Mouse (Mus musculus): Measurements from ENCODE around the gene Emg1. TPM values are rescaled to one million over a fixed set of nuclear protein-coding genes. Genes with fewer than 3 reads are reported as not detected.

Gene Emg1
- polyA plus RNA-seq, 1 experiment from 2014 or later: 100.0 TPM

GRCm38 (mm10) chr6:124738511-124739023, 26.6 kb upstream of the Emg1 start, which contains the start of gene Ptpn6:
Gene Ptpn6 (minus strand): TSS chr6:124738714.
- Histone ChIP-seq H3K27me3 (no peaks in the 10 kb centered on the region), H3K4me1 (replicated peaks) (peaks cover 28% of the 10 kb centered on the region), H3K4me2 (peak within 1 kb of the TSS; percentile 87), H3K27ac (replicated peaks) (peak within 1 kb of the TSS; percentile 99), H3K9ac (0 out of 2 replicates have a peak within 1 kb of the TSS, but pooled peaks have one; percentile 8), H3K4me3 (no peak within 1 kb of the TSS), H3K9me3 (no peaks in the 10 kb centered on the region), H3K36me3 (peaks cover 13% of the 10 kb centered on the region)
- ATAC-seq (ENCODE audit: low FRiP score, low read depth): no peak
- WGBS: 42% methylated on average over 15 of the region's 15 CpGs

- no peak for ATAC-seq (ENCODE audit: low FRiP score, low read depth)
- 92% methylated on average over 11 of the region's 11 CpGs for WGBS
- no peak overlapping the region for H3K27ac ChIP-seq (replicated peaks)
- no peaks in the 10 kb centered on the region for H3K36me3 ChIP-seq
- peaks cover 24% of the 10 kb centered on the region for H3K4me1 ChIP-seq (replicated peaks)
- H3K9ac ChIP-seq: no peak overlapping the region
- no peaks in the 10 kb centered on the region for H3K27me3 ChIP-seq
- H3K9me3 ChIP-seq: no peaks in the 10 kb centered on the region
- no peak overlapping the region for H3K4me2 ChIP-seq
- H3K4me3 ChIP-seq: no peak overlapping the region
Measured at GRCm38 (mm10) chr6:124737040-124737439, 25.1 kb upstream of the Emg1 start.

DNA sequence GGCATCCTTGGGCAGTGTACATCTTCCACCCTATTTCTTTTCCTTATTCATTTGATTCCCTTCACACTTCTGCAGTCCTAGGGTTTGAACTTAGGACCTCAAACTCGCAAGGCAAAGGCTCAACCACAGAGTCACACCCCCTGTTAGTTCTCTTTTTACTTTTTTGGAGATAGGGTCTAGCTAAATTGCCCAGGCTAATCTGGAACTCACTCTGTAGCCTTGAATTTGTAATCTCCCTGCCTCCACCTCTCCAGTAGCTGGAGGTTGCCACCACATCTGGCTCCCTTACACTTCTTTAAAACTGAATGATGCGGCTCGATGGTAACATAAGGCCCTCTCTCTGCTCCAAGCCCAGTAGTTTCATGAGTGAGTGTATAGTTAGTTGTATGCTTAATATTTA, 22.4 kb upstream of the Emg1 start:
- Histone ChIP-seq H3K4me1 (replicated peaks) (peaks cover 10% of the 10 kb centered on the region), H3K9me3 (no peaks in the 10 kb centered on the region), H3K36me3 (no peaks in the 10 kb centered on the region), H3K4me2 (no peak overlapping the region), H3K9ac (no peak overlapping the region), H3K27ac (replicated peaks) (no peak overlapping the region), H3K4me3 (no peak overlapping the region), H3K27me3 (no peaks in the 10 kb centered on the region)
- WGBS: 90% methylated on average over 3 of the region's 3 CpGs
- ATAC-seq (ENCODE audit: low FRiP score, low read depth): no peak

DNA sequence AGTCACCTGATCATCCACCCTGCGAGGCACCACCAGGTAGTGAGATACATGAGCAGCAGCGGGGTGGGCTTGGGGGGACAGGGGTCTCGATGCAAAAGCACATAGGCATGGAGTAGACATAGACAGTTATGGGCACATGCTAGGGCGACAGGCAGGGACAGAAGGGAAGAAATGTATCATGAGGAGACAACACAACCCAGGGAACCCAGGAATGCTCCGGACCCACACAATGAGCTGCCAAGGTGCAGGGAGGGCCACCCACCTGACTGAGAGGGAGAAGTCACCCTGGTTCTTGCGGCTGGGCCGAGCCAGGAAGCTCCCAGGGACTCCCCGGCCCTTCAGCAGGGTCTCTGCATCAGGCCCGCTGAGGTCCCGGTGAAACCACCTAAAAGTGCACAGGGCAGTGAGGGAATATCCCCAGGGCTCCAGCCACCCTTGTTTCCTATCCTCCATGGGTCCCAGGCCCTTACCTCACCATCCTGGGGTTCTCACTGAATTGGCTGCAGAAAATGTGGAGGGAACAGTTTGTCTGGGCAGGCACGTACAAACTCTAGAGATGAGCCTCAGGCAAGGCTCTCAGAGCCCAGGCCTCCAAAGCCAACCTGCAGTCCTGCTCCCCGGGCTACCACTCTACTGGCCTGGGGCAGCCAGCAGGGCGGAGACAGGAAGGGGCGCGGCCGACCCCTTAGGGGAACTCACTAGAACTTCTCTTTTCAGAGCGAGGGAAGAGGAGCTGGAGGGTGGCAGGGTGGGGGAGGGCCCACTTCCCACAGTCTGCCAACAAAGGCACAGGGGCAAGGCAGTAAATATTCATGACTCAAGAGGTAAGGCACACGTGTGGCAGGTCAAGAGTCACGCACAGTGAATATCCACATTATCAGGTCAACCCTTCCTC, 20.7 kb upstream of the Emg1 start:
- Histone ChIP-seq H3K4me2 (no peak overlapping the region), H3K4me3 (no peak overlapping the region), H3K27ac (replicated peaks) (no peak overlapping the region), H3K4me1 (replicated peaks) (no peaks in the 10 kb centered on the region), H3K9me3 (no peaks in the 10 kb centered on the region), H3K27me3 (no peaks in the 10 kb centered on the region), H3K9ac (no peak overlapping the region), H3K36me3 (no peaks in the 10 kb centered on the region)
- no peak for ATAC-seq (ENCODE audit: low FRiP score, low read depth)
- WGBS: 52% methylated on average over 19 of the region's 19 CpGs

GRCm38 (mm10) chr6:124731038-124731437, 19.1 kb upstream of the Emg1 start:
- H3K27me3 ChIP-seq: no peaks in the 10 kb centered on the region
- H3K9ac ChIP-seq: no peak overlapping the region
- no peaks in the 10 kb centered on the region for H3K9me3 ChIP-seq
- no peak overlapping the region for H3K4me3 ChIP-seq
- H3K27ac ChIP-seq (replicated peaks): no peak overlapping the region
- no peak for ATAC-seq (ENCODE audit: low FRiP score, low read depth)
- no peaks in the 10 kb centered on the region for H3K4me1 ChIP-seq (replicated peaks)
- 89% methylated on average over 7 of the region's 7 CpGs for WGBS
- no peak overlapping the region for H3K4me2 ChIP-seq
- H3K36me3 ChIP-seq: no peaks in the 10 kb centered on the region

DNA sequence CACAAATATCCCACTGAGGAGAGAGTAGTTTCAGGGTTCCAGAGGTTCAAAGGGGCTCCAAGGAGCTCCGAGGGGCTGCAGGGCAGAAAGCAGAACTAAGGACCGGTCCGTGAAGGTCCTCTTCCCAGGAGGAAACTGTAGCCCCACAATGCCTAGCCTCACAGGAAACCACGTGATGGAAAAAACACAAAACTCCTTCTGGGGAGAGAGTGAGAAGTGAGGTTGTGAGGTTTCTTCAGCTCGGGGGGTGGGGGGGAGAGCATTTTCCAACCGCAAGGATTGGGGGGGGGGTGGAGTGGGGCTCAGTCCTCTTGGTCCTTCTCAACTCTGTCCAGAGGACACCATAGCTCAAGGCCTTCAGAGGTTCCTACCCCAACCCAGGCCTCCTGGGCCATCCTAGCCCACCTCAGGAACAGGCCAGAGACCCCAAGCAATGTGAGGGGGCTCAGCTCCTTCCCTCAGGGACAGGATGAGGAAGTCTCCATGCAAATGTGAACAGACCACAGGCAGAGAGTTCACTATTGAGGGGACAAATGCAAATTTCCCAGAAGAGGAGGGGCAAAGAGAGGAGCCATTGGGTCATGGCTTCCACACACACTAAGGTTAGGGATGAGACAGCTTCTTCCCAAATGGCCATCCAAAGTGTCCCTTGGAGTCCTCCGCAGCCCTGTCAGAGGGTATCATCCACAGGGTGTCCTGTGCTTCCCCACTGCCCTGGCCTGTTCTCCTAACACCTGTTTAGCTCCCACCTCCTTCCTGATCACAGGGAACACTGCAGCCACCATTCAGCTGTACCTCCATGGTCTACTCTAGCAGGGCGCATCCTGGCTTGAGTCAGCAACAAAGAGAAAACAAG, 18.1 kb upstream of the Emg1 start:
- no peaks in the 10 kb centered on the region for H3K9me3 ChIP-seq
- no peaks in the 10 kb centered on the region for H3K27me3 ChIP-seq
- H3K4me1 ChIP-seq (replicated peaks): no peaks in the 10 kb centered on the region
- WGBS: 90% methylated on average over 8 of the region's 8 CpGs
- H3K9ac ChIP-seq: no peak overlapping the region
- no peak overlapping the region for H3K4me2 ChIP-seq
- H3K27ac ChIP-seq (replicated peaks): no peak overlapping the region
- ATAC-seq (ENCODE audit: low FRiP score, low read depth): no peak
- no peak overlapping the region for H3K4me3 ChIP-seq
- H3K36me3 ChIP-seq: no peaks in the 10 kb centered on the region

DNA sequence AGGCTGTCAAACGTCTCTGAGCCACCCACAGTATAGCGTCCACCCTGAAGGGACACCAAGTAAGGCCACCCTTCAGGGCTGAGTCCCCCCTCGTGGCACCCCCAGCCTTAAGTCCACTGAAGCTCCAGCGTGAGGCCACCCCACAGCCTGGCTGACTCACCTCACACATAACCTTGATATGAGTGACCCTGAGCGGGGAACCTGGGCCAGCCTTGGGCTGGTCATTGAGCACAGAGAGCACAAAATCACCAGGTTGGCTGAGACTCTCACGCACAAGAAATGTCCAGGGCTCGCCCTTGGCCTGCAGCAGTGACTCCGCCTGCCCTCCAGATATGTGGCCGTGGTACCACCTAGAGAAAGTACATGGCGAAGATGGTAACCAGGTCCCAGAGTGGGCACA, 16.6 kb upstream of the Emg1 start:
- no peak for ATAC-seq (ENCODE audit: low FRiP score, low read depth)
- H3K4me3 ChIP-seq: no peak overlapping the region
- H3K9me3 ChIP-seq: no peaks in the 10 kb centered on the region
- H3K4me2 ChIP-seq: no peak overlapping the region
- no peaks in the 10 kb centered on the region for H3K36me3 ChIP-seq
- H3K27me3 ChIP-seq: no peaks in the 10 kb centered on the region
- no peak overlapping the region for H3K9ac ChIP-seq
- no peaks in the 10 kb centered on the region for H3K4me1 ChIP-seq (replicated peaks)
- WGBS: 94% methylated on average over 10 of the region's 10 CpGs
- H3K27ac ChIP-seq (replicated peaks): no peak overlapping the region

GRCm38 (mm10) chr6:124724472-124724871, 12.5 kb upstream of the Emg1 start:
- Histone ChIP-seq H3K27ac (replicated peaks) (no peak overlapping the region), H3K4me2 (no peak overlapping the region), H3K36me3 (no peaks in the 10 kb centered on the region), H3K9me3 (no peaks in the 10 kb centered on the region), H3K27me3 (no peaks in the 10 kb centered on the region), H3K9ac (no peak overlapping the region), H3K4me1 (replicated peaks) (no peaks in the 10 kb centered on the region), H3K4me3 (no peak overlapping the region)
- WGBS: 92% methylated on average over 10 of the region's 10 CpGs
- ATAC-seq (ENCODE audit: low FRiP score, low read depth): no peak

GRCm38 (mm10) chr6:124723541-124723940, 11.6 kb upstream of the Emg1 start:
- Histone ChIP-seq H3K9ac (no peak overlapping the region), H3K9me3 (no peaks in the 10 kb centered on the region), H3K4me3 (no peak overlapping the region), H3K4me1 (replicated peaks) (no peaks in the 10 kb centered on the region), H3K4me2 (no peak overlapping the region), H3K27ac (replicated peaks) (no peak overlapping the region), H3K36me3 (no peaks in the 10 kb centered on the region), H3K27me3 (no peaks in the 10 kb centered on the region)
- ATAC-seq (ENCODE audit: low FRiP score, low read depth): no peak
- WGBS: 77% methylated on average over 8 of the region's 8 CpGs

DNA sequence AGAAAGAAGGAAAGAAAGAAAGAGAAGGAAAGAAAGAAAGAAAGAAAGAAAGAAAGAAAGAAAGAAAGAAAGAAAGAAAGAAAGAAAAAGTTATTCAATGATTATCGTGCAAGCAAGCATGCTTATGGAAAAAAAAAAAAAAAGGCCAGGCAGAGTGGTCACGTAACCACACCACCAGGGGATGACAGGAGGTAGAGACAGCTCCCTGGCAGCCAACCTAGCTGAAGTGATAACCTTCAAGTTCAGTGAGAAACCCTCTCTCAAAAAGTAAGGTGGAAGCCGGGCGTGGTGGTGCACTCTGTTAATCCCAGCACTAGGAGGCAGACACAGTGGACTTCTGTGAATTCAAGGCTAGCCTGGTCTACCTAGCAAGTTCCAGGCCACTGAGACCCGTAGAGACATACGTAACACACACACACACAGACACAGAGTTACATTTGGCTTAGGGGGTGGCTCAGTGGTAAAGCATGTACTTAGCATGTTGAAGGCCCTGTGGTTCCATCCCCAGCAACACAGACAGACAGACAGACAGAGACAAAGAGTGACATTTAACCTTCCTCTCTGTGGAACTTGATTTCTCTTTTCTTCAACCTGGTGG, 11.0 kb upstream of the Emg1 start:
- H3K9ac ChIP-seq: no peak overlapping the region
- 79% methylated on average over 6 of the region's 6 CpGs for WGBS
- no peaks in the 10 kb centered on the region for H3K4me1 ChIP-seq (replicated peaks)
- no peak for ATAC-seq (ENCODE audit: low FRiP score, low read depth)
- H3K27ac ChIP-seq (replicated peaks): no peak overlapping the region
- H3K4me3 ChIP-seq: no peak overlapping the region
- no peaks in the 10 kb centered on the region for H3K9me3 ChIP-seq
- H3K4me2 ChIP-seq: no peak overlapping the region
- H3K27me3 ChIP-seq: no peaks in the 10 kb centered on the region
- no peaks in the 10 kb centered on the region for H3K36me3 ChIP-seq

- Histone ChIP-seq H3K9ac (no peak overlapping the region), H3K36me3 (peaks cover 17% of the 10 kb centered on the region), H3K27ac (replicated peaks) (no peak overlapping the region), H3K4me1 (replicated peaks) (no peaks in the 10 kb centered on the region), H3K4me3 (no peak overlapping the region), H3K4me2 (no peak overlapping the region), H3K9me3 (no peaks in the 10 kb centered on the region), H3K27me3 (no peaks in the 10 kb centered on the region)
- 64% methylated on average over 11 of the region's 11 CpGs for WGBS
- ATAC-seq (ENCODE audit: low FRiP score, low read depth): no peak
Measured at GRCm38 (mm10) chr6:124720904-124721303, 8.9 kb upstream of the Emg1 start.

All from hindbrain, embryonic 15.5 days (tissue).